Mouse (Mus musculus): ENCODE measurements at regions not wholly inside any gene's neighbourhood (a gene's known extent, or its start where the extent isn't known, plus 50 kb on each side); places are given as distances from the start of the nearest gene placed in this dataset.

DNA sequence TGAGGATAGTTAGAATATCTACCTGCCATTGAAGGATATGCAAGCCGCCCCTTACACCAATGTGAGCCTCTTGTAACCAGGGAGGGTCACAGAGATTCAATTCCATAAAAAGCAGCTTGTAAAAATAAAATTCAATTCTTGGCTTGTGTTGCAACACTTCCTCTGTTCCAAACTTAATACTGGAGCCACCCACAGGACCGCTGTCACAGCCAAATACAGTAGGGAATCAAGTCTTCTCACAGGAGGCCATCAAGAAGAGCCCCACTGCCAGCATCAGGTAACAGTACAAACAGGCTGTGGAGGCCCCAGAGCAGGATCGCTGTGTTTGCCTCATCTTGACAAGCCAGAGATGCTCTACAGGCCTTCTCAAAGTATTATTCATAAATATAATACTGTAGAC lies 883.3 kb upstream of the Gm7489 start:
- TF ChIP-seq GATA1 (IDR thresholded peaks at IDR 0.05; ENCODE audit: low read depth, low read length) (no peak), CTCF (IDR thresholded peaks at IDR 0.05 in 2 of 3, conservative IDR thresholded peaks at IDR 0.05 in 1 of 3; ENCODE audit: control insufficient read depth in 1 of 3, insufficient read depth in 1 of 3, low read depth in 2 of 3, low read length in 3 of 3, poor library complexity in 1 of 3, severe bottlenecking in 1 of 3) (no peak), USF2 (IDR thresholded peaks at IDR 0.05; ENCODE audit: borderline replicate concordance in 1 of 2, insufficient read depth in 1 of 2, low read depth in 1 of 2, low read length in 2 of 2) (no peak), EP300 (IDR thresholded peaks at IDR 0.05; ENCODE audit: low read depth in 1 of 2, low read length in 2 of 2) (no peak), ETS1 (IDR thresholded peaks at IDR 0.05; ENCODE audit: low read depth, low read length) (no peak), TAL1 (IDR thresholded peaks at IDR 0.05; ENCODE audit: low read length) (no peak)

Data from MEL (cell line).